Mouse (Mus musculus): Measurements from ENCODE around the gene Pecam1.

Gene Pecam1

DNA sequence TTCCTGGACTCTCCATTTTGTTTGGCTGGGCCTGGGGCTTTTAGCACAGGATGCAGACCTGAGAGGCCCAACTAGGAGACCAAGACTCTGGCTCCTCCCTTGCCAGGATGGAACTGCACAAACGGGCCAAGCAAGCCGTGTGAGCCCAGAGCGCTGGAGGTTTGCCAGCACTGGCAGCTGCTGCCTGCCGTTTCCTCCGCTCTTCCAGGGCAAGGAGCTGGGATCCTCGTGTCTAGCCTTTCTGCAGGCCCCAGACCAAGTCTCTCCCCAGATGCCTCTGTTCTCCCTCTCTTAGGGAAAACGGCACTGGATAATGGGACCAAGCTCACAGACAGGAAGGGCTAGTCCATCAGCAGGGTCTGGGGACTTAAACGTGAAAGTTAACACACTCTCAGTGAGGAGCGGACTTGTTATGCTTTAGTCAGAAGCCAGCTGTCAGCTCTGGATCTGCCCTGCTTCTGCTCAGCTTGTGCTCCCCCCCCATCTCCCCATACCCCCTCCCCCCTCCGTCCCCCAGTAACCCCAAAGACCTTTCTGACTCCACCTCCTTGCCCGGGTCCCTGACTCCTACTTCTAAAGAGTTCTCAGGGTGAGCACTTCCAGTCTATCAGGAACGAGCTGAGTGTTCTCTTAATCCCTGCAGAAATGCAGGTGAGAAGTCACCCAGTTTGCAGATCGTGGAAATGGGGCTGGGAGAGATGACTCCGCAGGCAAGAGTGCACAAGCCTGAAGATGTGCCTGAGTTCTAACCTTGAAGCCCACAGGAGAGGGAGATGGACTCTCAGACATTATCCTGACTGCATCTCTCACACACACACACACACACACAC, 92.2 kb downstream of the Pecam1 start:
- TF ChIP-seq GATA4 (IDR thresholded peaks at IDR 0.05; ENCODE audit: insufficient replicate concordance, low read length) = no peak

DNA sequence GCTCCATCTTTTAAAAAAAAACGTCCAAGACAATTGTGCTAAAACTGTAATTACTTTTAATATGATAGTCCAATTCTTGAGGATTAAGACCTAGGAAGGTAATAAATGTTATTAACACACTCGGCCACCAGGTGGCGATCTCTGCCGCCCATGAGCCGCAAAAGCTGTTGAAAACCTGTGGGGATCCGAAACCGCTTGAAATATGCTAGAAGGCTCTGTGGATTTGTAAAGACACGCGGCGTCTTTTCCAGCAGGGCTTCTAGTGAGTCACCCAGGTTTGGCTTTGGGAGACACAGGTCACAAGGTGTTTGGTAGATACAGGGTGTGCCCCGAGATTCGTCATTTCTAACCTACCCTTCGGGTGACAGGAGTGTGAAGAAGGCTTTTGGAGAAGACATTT, 102.1 kb downstream of the Pecam1 start:
- TF ChIP-seq GATA4 (IDR thresholded peaks at IDR 0.05; ENCODE audit: insufficient replicate concordance, low read length) = no peak

DNA sequence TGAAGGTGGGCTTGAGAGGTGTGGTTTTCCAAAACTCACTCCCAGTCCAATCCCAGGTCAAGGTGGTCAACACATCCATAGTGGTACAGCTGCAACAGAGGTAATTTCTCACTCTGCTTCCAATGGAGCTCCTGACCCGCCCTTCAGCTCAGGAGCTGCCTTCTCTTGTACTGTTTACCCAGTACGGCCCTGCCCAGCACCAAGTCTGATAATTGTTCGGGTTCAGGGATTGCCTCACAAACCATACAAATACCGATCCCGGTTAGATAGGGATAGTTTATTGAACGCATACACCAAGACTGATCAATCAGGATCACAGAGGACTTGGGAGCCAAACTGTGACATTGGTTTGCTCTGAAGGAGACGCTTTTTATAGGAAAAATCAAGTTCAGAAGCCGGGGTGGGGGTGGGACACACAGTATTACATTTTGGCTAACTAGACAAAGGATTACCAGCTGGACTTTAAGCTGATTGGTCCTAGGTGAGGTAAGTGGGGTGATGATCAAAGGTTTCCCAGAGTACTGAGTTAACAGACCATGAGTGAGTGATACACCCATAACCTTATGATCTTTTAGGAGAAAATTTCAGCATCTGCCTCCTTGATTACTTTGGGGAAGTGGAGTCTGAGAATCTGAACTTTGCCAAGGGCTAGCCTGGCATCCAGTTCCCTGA, 107.3 kb downstream of the Pecam1 start:
- no peak for TF ChIP-seq GATA4 (IDR thresholded peaks at IDR 0.05; ENCODE audit: insufficient replicate concordance, low read length)

DNA sequence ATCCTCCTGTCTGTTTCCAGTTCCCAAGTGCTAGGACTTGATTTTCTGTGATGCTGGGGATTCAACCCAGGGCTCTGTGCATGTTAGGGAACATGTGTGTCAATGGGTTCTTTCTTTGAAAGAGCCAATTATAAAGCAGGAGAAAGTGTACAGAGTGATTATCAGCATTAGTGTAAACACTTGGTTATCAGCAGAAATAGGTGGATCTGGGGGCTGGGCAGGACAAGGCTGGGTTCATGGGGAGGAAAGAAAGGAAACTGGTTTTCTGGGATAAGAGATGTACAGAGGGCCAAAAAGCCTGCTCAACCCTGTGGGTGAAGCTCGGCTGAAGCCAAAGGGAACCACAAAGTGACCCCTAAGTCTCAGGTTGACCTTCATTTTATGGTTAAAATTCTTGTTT, 108.8 kb downstream of the Pecam1 start:
- TF ChIP-seq GATA4 (IDR thresholded peaks at IDR 0.05; ENCODE audit: insufficient replicate concordance, low read length) = no peak

DNA sequence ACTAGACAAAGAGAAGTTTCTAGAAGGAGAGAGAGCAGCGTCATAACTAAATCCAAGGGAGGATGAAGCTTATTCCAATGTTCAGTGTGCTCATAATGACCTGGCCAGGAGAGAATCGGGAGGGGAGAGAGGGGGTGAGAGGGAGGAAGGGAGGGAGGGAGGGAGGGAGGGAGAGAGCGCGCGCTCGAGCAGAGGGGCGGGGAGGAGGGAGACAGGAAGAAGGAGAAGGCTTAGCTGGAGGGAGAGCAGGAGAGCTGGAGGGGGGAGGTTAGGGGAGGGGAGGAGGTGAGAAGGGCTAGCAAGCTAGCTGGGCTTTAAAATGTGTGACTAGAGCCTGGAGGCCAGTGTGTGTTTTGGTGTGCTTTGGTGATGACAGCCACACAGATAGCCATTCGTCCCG, 110.4 kb downstream of the Pecam1 start:
- TF ChIP-seq GATA4 (IDR thresholded peaks at IDR 0.05; ENCODE audit: insufficient replicate concordance, low read length) = no peak

DNA sequence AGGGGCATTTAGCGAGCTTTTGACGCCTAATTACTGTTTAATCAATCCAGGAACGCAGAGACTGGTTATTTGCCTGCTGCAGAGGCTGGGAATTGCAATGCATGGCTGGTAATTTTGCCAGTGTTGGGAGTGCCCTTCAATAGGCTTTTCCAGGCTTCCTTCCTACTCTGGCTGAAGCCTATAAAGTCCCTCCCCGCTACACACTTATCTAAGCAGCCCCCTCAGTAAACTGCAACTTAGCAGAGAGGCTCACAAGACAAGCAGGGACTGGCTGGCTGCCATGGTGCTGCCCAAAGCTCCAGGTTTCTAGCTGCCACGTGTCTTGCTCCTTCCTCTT, 111.1 kb downstream of the Pecam1 start:
- TF ChIP-seq GATA4 (IDR thresholded peaks at IDR 0.05; ENCODE audit: insufficient replicate concordance, low read length) = no peak

DNA sequence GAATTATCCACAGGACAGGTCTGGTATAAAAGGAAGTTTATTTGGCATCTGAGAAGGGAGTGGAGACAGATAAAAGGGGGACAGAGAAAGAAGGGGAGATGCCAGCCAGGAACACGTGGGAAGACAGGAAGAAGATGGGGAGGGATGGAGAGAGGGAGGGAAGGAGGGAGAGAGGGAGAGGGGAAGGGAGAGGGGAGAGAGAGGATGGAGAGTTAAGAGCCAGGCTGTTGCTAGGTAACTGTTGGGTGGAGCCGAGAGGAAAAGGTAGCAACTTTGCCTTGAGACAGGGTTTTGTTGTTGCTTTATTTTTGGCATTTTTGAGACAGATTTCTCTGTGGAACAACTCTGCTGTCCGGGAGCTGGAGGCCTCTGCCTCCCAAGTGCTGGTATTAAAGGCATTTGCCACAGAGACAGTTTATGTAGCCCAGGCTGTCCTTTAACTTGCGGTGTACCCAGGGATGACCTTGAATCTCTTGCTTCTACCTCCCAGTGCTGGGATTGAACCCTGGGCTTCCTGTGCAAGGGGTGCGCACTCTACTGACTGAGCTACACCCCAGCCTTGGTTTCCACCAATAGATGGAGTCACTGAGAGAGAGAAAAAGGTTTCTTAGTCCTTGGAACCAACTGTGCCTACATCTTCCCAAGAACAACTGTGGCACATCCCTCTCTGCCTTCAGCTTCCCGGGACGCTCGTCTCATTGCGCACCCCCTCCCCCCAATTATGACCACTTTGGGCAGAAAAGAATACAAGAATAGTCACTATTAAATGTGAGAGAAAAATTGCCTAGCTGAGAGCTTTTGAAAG, 111.7 kb downstream of the Pecam1 start:
- TF ChIP-seq GATA4 (IDR thresholded peaks at IDR 0.05; ENCODE audit: insufficient replicate concordance, low read length) = no peak

DNA sequence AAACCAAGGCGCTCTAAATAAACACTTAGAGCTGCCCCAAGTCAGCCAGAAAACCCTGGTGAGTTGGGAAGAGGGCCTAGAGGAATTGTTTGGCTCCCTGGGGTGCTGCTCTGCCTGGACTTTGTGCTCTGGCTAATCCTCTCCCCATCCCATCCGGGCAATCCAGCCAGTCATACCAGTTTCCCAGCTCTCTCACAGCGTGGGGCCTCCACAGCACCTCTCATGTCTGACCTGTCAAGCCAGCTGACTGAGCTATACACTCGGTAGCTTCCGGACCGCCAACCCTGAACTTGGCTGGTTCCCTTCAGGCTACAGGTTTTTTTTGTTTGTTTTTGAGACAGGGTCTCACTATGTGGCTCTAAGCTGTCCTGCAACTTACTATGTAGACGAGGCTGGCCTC, 112.7 kb downstream of the Pecam1 start:
- TF ChIP-seq GATA4 (IDR thresholded peaks at IDR 0.05; ENCODE audit: insufficient replicate concordance, low read length) = no peak

DNA sequence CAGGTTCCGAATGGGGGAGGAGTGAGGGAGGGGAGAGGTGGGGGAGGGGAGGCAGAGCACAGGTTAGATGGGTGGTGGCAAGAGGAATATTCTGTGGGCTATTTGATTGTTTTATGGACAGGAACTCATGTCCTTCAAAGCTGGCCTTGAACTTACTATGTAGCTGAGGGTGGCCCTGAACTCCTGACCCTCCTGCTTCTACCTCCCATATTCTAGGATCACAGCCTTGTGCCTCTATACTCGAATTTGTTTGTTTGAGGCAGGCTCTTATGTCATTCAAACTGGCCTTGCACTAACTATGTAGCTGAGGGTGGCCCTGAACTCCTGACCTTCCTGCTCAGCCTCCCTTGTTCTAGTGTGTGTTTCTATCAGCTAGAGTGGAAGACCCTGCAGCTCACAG, 114.5 kb downstream of the Pecam1 start:
- no peak for TF ChIP-seq GATA4 (IDR thresholded peaks at IDR 0.05; ENCODE audit: insufficient replicate concordance, low read length)

DNA sequence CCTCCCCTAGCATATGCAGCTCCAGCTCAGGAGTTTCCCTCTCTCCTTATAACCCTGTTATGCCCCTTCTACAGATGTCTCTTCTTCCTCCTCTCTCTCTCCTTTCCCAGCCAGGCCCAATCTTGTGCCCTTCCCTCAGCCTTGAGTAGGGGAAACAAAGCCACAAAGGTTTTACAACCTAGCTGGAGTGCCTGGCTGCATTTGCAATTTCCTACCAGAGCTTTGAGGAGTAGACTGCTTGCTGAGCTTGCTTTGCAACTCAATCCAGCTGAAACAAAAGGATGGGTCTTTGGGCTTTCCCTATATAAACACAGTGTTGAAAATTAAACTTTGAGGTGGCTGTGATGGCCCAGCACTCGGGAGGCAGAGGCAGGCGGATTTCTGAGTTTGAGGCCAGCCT, 117.0 kb downstream of the Pecam1 start:
- TF ChIP-seq GATA4 (IDR thresholded peaks at IDR 0.05; ENCODE audit: insufficient replicate concordance, low read length) = no peak

DNA sequence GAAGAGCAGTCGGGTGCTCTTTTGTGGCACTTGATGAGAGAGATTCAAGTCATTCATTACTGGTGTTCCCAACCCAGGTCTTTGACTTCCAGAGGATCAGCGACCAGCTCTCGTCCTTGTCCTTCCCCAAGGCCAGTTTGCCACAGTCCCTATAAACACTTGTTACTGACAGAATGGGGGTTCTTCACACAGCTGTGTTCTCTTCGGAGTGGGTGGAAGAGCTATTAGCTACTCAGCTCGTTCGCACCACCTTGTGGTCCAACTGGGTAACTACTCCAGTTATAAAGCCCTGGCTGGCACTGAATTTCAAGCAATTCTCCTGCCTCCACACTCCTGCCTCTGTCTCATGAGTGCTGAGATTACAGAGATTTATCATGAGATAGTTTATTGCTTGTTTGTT, 122.7 kb downstream of the Pecam1 start:
- TF ChIP-seq GATA4 (IDR thresholded peaks at IDR 0.05; ENCODE audit: insufficient replicate concordance, low read length) = no peak

DNA sequence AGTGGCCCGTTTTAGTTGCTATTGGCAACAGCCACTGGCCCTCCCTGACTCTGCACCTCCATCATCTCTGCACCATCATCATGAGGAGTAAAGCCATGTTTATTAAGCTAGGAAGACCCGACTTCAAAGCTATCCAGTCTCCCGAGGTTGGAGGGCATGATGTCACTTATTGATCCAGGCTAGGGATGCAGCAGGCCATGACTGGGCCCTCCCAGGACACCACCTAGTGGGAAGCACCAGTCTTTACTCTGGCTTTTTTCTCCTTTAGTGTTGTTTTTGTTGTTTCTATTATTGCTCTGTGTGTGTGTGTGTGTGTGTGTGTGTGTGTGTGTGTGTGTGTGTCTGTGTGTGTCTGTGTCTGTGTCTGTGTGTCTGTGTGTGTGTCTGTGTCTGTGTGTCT, 124.9 kb downstream of the Pecam1 start:
- no peak for TF ChIP-seq GATA4 (IDR thresholded peaks at IDR 0.05; ENCODE audit: insufficient replicate concordance, low read length)

DNA sequence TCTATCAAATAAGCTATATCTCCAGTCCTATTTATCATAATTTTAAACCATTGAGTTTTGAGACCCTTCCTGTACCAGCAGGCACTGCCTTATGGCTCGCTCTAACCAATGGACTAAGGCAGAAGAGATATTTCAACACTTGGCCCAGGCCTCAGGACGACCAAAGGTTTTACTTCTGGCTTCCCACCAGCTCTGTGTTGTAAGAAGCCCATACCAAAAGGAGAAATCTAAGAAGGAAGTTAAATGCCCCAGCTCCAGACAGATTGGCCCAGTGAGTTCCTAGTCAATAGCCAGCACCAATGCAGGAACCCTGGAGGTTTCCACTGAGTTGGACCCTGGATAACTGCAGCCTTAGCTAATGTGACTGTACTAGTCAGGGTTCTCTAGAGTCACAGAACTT, 126.8 kb downstream of the Pecam1 start:
- no peak for TF ChIP-seq GATA4 (IDR thresholded peaks at IDR 0.05; ENCODE audit: insufficient replicate concordance, low read length)

DNA sequence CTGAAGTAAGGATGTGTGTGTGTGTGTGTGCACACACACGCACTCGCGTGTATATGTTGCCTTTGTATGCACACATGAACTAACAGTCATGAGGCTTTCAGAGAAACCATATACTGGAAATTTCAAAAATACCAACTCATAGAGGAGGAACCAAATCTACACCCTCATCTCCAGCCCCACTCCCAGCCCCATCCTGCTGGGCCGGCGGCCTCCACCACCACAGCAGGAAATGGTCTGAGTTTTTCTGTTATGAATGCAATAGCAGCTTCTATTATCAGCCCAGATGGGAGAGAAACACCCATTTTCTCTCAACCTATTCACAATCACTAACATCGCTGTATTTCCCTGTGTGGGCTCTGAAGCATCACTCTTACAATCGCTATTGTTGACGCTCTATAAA, 128.4 kb downstream of the Pecam1 start:
- TF ChIP-seq GATA4 (IDR thresholded peaks at IDR 0.05; ENCODE audit: insufficient replicate concordance, low read length) = no peak

DNA sequence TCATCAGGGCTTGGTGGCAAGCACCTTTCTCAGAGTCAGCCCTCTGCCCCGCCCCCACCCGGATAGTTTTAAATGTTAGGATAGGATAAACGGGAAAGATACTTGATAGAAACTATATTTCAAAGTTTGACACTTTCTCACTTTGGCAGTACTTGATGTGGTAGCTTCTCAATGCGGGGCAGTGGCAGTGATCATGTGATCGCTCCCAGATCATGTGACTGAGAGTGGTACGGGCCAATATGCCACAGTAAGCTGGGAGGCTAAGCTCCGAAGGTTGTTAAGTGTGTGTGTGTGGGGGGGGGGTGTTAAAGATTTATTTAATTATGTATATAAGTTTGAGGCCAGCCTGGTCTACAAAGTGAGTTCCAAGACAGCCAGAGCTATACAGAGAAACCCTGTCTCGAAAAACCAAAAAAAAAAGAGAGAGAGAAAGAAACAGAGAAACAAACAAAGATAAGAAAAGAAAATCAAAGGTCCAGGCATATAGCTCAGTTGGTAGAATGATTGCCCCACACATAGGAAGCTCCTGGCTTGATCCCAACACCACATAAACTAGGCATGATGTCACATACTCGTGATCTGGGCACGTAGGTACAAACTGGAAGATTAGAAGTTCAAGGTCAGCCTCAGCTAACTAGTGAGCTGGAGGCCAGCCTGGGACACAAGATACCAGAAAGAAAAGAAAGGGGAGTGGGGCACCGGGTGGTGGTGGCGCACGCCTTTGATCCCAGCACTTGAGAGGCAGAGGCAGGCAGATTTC, 132.4 kb downstream of the Pecam1 start:
- TF ChIP-seq GATA4 (IDR thresholded peaks at IDR 0.05; ENCODE audit: insufficient replicate concordance, low read length) = no peak

Measured in liver, adult (tissue).